Mouse (Mus musculus) bone marrow, adult 2 months (tissue): ENCODE results near the gene Lin7a.

Experiments
- CTCF ChIP-seq: fragments of 200-500 bp; IDR thresholded peaks from 2 replicates; pipeline ENCODE4 v1.5.1; 2011; ENCODE audit warnings: low read length, control low read depth; ENCODE audit not compliant: control insufficient read depth, insufficient read depth
- POLR2A ChIP-seq: fragments of 200-500 bp; IDR thresholded peaks from 2 replicates; pipeline ENCODE4 v1.6.1; 2011; ENCODE audit warnings: low read depth, mild to moderate bottlenecking, control low read depth, low read length, borderline replicate concordance; ENCODE audit not compliant: control insufficient read depth

DNA sequence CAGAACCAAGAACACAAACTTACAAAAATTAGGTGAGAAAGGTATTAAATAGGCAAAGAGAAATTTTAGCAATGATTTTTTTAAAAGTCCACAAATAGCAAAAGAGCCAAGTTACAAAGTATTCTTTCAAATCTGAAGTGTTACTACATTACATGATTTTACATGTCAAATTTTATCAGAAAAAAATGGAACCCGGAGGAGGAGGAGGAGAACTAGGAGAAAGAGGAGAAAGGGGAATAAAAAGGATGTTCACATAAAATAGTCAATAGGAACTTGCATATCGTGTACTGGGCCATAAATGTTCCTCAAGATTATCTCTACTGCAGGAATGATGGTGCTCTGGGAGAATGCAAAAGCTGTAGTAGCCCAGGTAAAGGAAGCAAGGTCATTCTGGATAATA, 34.4 kb upstream of the Lin7a start:
- TF ChIP-seq POLR2A (no peak), CTCF (no peak)
